Mouse (Mus musculus) lung, postnatal 14 days (tissue): ENCODE results near the gene Mrps36.
"Not testable (repeated sequence)": the region's sequence is repeated elsewhere in the genome, so short reads cannot be mapped to it uniquely, and the experiment has no call there.

Experiments
- DNase-seq: peaks from one replicate; pipeline ENCODE4 v3.0.0; 2021

Gene Mrps36

DNA sequence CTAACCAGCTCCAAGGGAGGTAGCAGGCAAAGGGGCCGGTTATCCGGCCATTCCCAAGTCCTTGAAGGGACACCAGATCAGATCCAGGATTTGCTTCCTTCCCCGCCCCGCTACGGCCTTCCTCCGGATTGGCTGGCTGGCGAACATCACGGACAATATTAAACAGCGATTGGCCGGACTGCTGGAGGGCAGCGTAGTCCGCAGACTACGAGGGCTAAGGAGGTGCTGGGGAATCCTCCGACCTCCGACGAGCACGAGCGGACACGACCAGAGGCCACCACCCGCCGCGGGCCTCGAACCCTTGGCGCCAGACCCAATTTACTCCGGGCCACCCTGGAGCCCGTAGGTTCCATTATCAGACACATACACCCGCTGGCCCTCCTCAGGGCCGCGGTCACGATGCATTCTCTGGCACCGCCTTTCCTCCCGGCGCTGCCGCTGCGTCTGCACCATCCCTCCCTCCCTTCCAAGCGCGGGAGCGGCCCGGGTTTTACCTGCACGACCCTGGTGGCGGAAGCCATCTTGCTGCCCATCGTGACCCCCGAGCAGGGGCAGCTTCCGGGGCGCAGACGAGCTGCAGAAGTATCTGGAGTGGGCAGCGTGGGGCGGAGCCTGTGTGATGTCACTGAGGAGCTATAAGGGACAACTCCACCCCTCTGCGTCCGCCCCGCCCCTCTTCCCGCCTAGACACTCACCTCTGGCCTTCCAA is at the start of gene Mrps36:
TSS of gene Mrps36 (minus strand) at position 624 of the 709 bp plus-strand sequence.
- peak; percentile 95 for DNase-seq

DNA sequence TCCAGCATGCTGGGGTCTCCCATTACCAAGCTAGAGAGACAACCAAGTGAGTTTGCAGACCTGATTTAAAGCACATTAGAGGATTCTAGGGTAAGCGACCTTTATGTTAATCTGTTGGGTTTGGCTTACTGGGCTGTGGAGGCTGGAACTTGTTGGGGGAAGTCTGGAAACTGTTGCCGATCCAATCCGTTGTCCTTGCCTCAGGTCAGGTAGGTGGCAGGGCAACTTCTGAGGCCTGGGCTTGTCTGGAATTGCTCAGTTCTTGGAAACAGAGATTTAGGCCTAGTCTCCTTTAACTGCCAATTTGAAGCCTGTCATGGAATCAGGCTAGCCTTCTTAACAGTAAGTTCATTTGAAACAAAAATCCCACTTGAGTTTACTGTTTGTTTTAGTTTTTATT is 44.6 kb upstream of the Mrps36 start:
- DNase-seq, result no peak

DNA sequence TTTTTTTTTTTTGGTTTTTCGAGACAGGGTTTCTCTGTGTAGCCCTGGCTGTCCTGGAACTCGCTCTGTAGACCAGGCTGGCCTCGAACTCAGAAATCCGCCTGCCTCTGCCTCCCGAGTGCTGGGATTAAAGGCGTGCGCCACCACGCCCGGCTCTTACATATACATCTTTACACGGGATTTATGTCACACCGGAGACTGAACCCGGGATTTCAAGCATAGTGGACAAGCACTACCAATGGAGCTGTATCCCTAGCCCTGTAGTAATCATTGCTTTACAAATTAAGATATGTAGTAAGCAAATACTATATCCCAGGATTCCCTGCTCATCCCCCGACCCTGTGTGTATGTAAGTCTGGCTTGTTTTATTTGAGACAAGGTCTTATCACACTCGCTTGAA is 43.6 kb upstream of the Mrps36 start:
- DNase-seq, result not testable (repeated sequence)

DNA sequence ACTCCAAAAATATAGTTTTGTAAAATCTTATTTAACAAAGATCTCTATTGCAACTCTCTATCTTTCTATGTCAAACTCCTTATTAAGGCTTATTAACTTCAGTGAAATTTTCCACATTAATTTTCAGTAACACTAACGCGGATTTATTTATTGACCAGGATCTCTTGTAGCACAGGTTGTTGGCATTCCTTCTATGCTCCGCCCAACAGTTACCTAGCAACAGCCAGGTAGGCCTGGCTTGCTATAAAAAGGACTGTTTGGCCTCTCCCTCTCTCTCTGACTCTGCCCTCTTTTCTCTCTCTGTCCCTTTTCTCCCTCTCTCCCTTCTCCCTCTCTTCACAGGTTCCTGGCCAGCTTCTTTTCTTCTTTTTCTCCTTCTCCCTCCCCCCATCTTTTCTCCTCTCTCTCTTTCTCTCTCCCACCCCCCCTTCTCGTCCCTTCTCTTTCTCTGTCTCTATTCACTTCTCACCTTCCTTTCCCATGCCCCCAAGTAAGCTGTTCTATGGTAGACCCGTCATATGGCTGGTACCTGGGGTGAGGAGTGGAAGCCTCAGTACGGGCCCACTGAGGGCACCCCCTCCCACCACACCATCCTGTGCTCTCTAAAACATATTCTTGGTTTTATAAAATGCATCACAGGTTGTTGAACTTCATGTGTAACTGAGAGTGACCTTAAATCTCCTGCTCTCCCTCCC is 43.0 kb upstream of the Mrps36 start:
- peak; percentile 11 for DNase-seq

DNA sequence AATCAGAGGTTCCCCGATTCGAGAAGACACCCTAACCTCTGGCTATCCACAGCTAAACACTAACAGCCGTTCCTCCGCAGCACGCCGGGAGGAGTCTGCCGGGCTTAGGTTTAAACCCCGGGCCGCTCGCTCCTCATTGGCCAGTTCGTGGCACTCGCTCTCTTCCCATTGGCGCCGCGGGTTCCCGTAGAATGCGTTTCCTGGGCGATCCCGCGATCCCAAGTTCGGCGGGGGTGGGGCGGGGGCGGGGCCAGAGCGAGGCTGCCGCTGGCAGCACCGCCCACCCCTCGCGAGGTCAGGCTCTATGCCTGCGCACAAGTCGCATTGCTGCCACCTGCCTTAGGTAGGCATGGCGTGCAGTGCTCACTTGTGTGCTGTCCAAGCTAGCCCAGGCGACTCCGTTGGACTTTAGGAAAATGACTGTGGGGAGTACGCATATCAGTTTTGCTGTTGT is 42.0 kb upstream of the Mrps36 start, which contains the start of gene Ccnb1:
TSS of gene Ccnb1 (minus strand) at position 157 of the 454 bp plus-strand sequence.
- peak; percentile 93 for DNase-seq

DNA sequence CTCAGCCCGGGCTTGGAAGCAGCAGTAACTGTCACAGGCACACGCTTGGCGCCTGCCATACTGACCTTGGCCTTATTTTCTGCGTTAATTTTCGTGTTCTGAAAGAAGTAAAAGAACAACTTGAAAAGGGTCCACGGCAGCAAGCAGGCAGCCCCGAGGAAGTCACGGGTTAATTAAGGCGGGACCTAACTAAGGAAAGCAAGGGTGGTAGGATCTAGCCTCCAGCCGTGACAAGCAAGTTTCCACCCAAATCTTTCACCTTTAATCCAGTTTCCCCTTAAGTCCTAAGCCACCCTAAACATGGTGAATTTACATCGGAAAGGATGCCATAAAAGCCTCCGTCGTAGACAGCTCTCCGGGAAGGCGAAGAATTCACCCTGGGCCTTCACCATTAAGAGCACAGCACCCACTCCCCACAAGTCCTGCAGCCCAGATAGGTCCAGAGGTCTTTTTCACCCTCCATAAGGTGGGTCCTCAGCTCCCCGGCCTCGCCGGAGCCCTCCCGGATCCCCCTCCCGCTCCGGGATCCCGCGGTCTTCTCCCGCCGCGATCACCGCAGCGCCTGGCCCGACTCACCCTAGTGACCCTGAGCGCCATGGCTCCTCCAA is 41.5 kb upstream of the Mrps36 start:
- no peak for DNase-seq

DNA sequence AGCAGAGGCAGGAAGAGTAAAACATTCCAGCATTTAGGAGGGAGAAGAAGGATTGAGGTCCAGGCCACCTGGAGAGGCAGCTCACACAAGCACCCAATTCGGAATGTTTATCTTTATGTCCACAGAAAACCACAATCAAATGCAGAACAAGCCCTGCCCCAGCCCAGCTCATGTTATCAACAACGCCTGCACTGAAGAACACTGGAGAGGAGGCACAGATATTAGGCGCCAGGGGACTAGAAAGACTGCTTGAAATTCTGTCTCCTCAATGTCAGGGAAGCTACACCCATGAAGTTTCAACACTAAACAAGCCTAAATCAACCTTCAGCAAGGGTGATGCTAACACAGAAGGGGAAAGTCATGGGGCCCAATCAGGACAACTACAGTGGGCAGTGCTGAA is 33.0 kb upstream of the Mrps36 start:
- DNase-seq, result no peak

DNA sequence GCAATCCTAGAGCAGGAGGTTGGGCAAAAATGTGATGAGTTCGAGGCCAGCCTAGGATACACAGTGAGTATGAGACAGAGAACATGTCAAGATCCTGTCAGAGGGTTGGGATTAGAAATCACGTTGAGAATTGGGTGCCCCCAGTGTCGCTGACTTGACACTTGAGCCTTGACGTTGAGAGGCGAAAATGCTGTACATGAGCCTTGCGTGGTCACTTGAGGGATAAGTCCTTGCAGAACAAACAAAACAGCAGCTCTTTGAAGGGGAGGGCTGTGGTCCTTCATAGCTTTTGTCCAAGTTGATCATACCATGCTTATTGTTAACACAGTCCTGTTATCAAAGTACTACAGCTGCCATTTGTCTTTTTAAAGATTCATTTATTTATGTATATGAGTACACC is 32.3 kb upstream of the Mrps36 start:
- DNase-seq, result no peak

DNA sequence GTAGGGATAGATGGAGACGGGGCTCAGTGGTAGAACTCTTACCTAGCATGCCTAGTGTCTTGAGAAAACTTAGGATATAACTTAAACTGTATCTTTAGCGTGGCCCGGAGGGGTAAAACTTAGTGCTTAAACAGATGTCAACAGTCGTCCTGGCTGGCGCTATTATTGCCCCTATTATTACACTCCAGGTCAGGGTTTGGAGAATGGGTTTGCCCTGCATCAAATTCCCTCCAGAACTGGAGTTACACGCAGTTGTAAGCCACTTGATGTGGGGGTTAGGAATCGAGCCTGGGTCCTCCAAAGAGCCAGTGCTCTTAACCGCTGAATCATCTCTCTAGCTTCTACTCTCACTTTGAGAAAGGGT is 31.6 kb upstream of the Mrps36 start:
- DNase-seq, result no peak

DNA sequence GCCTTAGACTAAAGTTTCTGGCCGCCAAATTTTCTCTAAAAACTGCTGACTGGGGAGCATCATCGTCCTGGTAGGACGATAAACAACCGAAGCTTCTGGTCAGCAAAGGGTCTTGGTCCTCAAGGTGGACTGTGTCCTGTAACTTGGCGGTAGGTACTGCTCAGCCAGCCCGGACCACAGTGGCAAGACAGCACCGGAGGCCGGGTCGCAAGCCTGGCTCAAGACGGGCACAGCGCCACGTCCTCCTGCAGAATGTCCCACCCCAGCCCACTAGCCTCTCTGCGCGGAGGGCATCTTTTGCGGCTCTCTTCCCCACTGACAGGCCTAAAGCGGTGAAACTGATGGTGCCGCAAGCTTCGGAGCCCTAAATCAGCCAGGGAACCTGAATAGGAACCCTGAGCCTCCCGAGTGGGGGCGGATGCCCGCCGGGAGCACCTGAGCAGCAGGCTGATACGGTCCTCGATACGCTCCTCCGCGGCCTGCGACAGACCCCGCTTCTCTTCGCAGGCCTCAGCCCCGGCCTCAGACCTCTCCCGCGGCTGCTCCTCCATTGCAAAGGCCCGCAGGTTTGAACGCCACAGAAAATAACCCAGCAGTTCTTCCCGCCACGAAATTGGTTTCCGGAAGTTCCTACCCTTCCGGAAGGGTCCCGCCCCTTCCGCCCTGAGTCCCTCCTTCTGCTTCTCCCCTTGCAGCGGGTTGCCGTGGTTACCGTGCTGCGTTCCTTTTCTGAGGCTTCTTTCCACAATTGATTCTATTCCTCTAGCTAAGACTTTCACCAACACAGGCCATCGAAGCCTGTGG is 31.0 kb upstream of the Mrps36 start, which contains the start of gene Cenph:
TSS of gene Cenph (minus strand) at position 648 of the 804 bp plus-strand sequence.
- DNase-seq, result peak; percentile 83

DNA sequence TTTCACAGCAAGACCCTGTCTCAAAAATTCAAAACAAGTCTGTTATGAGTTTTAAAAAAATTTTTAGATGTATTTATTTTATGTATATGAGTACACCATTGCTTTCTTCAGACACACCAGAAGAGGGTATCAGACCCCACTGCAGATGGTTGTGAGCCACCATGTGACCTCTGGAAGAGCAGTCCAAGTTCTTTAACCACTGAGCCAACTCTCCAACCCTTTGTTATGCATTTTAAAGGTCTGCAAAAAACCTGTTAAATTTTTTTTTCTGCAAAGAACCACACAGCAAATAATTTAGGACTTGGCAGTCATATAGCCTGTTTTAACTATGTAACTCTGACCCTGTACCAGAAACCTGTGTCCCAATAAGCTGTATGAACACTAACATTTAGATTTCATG is 30.2 kb upstream of the Mrps36 start:
- no peak for DNase-seq

DNA sequence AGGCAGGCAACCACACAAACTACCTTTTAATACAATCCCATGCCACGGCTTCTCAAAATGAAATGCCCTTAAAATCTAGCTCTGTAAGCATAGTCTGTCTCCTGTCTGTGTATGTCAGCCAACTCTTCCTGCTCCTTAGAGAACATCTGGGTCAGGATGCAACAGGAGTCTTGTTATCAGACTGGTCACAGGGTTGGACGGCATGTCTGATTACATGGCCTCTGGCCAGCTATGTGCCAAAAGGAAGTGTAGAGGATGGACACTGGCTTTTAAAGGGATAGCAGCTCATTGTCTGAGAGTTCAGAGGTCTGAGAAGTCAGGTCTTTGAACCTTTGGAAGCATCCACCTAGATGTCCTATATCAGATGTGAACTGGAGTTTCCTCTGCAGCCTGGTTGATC is 10.9 kb upstream of the Mrps36 start:
- peak; percentile 45 for DNase-seq

DNA sequence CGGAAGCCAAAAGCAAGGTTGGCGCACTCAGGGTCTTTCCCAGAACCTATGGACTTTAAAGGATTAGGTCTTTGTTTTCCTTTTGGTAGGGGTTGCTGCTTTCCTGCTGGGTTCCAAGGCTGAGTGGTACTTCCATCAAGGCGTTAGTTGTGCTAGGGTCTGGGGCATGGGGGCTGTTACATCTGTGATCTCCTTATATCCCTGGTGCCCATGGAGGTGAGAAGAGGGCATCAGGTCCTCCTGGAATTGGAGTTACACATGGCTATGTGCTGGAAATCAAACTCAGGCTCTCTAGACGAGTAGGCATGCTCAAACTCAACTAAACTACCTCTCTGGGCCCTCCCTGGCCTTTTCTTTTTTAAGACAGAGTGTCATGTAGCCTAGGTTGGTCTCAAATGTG is 9.7 kb upstream of the Mrps36 start:
- DNase-seq, result no peak

DNA sequence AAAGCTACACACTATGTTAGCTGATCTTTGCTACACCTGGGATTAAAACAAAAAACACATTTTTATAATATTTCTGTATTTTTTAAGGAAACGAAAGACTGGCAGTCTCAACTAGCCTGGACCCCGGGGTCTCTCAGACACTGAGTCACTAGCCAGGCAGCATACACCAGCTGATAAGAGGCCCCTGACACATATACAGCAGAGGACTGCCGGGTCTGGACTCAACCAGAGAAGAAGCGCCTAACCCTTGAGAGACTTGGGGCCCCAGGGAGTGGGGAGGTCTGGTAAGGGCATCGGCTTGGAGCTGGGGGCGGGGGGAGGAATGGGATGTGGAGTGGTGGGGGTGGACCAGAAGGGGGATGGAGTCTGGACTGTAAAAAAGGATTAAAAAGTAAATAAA is 8.6 kb upstream of the Mrps36 start:
- no peak for DNase-seq

DNA sequence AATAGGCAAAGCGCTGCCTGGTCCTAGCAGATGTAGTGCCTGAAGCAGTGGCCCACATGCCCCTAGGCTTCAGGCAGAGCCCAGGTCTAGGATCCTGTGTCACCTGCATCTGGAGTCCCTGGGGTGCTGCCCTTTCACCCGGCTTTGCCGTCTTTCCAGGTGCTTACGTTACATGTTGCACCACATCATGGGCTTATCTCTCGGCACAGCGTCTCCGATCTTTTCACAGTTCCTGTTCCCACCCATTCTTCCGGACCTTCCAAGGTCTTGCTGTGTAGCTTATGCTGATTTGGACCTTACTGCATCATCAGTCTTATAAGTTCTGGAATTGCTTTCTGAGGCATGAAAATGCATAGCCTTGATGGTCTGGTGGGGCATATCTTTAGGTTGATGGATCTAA is 8.1 kb upstream of the Mrps36 start:
- no peak for DNase-seq

DNA sequence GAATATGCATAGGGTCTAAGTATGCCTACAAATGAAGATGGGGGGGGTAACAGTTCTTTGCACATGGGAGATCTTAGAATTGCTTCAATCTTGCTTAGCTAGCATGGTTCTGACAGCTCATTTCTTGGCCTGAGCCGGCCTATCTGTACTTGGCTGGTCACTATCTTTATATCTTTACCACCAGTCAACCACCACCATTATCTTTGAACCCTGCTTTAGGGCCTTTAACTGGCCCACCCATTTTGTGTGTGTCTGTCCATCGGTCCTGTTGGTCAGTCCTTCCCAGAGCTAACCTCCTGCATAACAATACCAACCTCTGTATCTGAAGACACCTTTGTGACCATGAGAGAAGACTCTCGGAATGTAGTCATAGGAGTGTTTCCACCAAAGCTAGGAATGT is 6.9 kb upstream of the Mrps36 start:
- DNase-seq, result no peak

DNA sequence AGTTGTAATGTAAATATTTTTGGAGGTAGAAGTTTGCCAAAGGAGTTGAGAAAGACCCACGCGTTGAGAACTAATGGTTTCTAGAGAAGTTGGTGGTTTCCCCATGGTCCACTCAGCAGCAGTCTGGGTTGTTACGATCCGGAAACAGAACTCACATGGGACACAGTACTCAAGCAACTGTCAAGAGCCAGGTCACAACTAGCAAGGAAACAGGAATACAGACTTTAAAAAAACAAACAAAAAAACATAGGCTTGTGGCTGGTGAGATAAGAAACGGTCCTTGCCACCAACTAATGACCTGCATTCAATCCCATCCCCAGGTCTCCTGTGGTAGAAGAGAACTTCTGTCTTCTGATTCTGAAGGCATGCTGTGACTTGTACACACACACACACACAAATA is 6.3 kb upstream of the Mrps36 start:
- no peak for DNase-seq

DNA sequence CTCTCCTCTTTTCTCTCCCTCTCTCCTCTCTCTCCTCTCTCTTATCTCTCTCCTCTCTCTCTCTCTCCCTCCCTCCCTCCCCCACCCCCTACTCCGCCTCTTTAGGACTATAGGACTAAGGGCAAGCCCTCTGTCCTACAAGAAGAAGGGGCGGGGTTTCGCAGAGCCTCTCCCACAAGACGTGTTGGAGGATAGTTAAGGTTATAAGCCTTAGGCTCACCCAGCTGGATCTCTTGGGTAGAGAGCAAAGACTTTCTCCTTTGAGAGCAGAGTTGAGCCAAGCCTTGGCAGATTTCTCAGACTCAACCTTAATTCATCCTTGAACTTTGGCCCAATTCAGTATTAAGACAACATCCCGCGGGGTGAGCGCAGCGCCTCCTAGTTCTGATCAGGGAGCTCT is 4.2 kb upstream of the Mrps36 start:
- no peak for DNase-seq

DNA sequence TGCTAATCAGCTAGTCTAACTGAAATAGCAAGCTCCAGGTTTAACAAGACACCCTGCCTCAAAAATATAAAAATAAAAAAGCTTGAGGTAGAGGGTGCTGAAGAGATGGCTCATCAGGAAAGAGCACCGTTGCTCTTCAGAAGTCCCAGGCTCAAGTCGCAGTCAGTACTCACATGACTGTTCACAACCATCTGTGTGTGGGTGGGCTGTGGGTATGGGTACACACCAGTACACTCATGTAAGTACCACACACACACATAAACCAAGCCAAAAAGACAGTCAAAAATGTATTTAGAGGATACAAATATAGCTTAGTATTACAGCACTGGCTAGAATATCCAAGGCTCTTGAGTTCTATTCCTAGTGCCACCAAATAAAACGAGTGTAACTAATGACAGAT is 1.6 kb upstream of the Mrps36 start:
- no peak for DNase-seq

DNA sequence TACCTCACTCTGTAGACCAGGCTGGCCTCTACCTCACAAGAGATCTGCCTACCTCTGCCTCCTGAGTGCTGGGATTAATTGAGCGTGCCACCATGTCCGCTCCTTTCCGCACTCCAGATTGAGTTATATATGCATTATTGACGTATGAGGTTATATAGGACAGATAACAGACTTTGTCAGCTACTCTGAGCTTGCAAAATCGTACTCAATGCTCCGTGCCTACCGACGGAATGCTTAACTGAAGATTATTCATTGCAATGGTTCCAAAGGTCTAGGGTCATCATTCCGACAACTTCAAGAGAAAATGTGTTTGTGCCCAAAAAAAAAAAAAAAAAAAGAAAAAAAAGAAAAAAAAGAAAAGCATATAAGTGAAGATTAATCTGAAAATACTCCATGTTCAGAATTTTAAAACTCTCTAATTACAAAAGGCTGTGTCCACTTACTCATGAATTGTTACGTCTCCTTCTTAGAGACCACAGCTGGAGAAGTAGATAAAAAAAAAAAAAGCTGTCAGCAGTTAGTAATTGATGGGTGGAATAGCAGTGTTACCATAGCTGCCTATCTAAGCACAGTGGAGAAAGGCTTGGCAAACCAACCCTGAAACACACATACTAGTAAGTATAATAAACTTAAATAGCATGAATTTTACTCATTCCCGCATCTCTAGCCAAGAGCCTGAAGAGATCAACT is 968 bp downstream of the Mrps36 start:
- no peak for DNase-seq

DNA sequence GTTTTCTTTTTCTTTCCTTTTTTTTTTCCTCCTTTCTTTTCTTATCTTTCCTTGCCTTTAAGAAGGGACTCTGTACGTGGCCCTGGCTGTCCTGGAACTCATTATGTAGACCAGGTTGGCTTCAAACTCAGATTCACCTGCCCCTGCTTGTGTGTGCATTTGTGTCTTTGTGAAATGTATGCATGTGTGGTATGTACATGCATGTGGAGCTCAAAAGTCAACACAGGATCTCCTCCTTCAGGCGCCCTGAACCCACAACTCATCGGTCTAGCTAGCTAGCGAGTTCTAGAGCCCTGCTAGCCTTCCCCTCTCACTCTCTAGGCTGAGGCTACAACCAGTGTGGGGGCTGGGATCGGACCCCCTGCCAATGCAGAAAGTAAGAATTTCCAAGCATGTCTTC is 1.6 kb downstream of the Mrps36 start:
- no peak for DNase-seq

DNA sequence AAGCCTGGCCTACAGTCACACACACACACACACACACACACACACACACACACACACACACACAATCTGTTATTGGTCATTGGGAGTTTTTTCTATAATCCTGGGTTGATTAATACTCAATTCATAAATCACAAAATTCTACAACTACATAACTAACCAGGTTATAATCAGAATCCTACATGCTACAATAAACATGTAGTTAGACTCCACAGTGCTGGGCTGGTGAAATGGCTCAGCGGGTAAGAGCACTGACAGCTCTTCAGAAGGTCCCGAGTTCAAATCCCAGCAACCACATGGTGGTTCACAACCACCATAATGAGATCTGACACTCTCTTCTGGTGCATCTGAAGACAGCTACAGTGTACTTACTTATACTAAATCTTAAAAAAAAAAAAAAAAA is 11.7 kb downstream of the Mrps36 start:
- DNase-seq, result no peak
